Mouse (Mus musculus) hindbrain, postnatal 0 days (tissue): ENCODE measurements around the gene Gm13199. TPM values are rescaled to one million over a fixed set of nuclear protein-coding genes. Genes with fewer than 3 reads are reported as not detected.

Experiments used
- ATAC-seq: fragments of 200-750 bp; cut with Nextera tagmentation; 2 replicates; pipeline ENCODE4 v1.8.0; 2017; ENCODE audit warnings: mild to moderate bottlenecking, moderate TSS enrichment, moderate library complexity
- DNase-seq: peaks from one replicate; pipeline ENCODE4 v3.0.0-alpha.2; 2015; ENCODE audit warnings: low spot score
- H3K27ac ChIP-seq: fragments of 300-500 bp; sonication (generic); 2 replicates; pipeline ENCODE4 v1.5.1; 2014; ENCODE audit warnings: mild to moderate bottlenecking
- H3K27me3 ChIP-seq: fragments of 300-500 bp; sonication (generic); 2 replicates; pipeline ENCODE4 v1.6.1; 2014; ENCODE audit warnings: low read length, mixed read lengths; ENCODE audit not compliant: insufficient read depth
- H3K36me3 ChIP-seq: fragments of 300-500 bp; sonication (generic); 2 replicates; pipeline ENCODE4 v1.6.1; 2014; ENCODE audit warnings: low read length, mixed read lengths; ENCODE audit not compliant: insufficient read depth
- H3K4me1 ChIP-seq: fragments of 300-500 bp; sonication (generic); 2 replicates; pipeline ENCODE4 v1.6.1; 2014; ENCODE audit warnings: antibody characterized with exemption, low read length, mixed read lengths; ENCODE audit not compliant: insufficient read depth
- H3K4me2 ChIP-seq: fragments of 300-500 bp; sonication (generic); 2 replicates; pipeline ENCODE4 v1.6.1; 2014; ENCODE audit warnings: low read depth, mild to moderate bottlenecking, low read length, moderate library complexity, mixed read lengths
- H3K4me3 ChIP-seq: fragments of 300-500 bp; sonication (generic); 2 replicates; pipeline ENCODE4 v1.5.1; 2014; ENCODE audit warnings: low read length
- H3K9ac ChIP-seq: fragments of 300-500 bp; sonication (generic); replicated peaks from 2 replicates; pipeline ENCODE4 v1.6.1; 2014; ENCODE audit warnings: mild to moderate bottlenecking, low read length, moderate library complexity, mixed read lengths
- H3K9me3 ChIP-seq: fragments of 300-500 bp; sonication (generic); 2 replicates; pipeline ENCODE4 v1.6.1; 2016; ENCODE audit warnings: low read length, mixed read lengths
- CTCF ChIP-seq: IDR thresholded peaks from 2 replicates; pipeline ENCODE4 v1.5.1; 2016; ENCODE audit warnings: antibody characterized with exemption, control low read depth, low read depth
- WGBS: fragments of 180-500 bp; shearing (Covaris S2); extraction: QIAGEN DNeasy Blood & Tissue Kit; methylation state at CpG from one replicate; pipeline ENCODE4 v1.1.7; 2014; 5-methylcytosine and 5-hydroxymethylcytosine counted together
- polyA plus RNA-seq: library from polyadenylated mRNA; unstranded; fragments of >200 nt; fragmentation: Nextera tagmentation; extraction: Ambion mirVana; gene quantifications from 2 replicates; pipeline ENCODE4 v1.2.1, GENCODE M21; 2015
- total RNA-seq: library from RNA; depleted of rRNA; stranded (reverse); fragments of >200 nt; gene quantifications from 2 replicates; pipeline ENCODE4 v1.2.3, GENCODE M21; 2014

Gene Gm13199
- total and polyA plus RNA-seq, 2 experiments from 2014 or later, result 0.58 TPM; not detected in 1

DNA sequence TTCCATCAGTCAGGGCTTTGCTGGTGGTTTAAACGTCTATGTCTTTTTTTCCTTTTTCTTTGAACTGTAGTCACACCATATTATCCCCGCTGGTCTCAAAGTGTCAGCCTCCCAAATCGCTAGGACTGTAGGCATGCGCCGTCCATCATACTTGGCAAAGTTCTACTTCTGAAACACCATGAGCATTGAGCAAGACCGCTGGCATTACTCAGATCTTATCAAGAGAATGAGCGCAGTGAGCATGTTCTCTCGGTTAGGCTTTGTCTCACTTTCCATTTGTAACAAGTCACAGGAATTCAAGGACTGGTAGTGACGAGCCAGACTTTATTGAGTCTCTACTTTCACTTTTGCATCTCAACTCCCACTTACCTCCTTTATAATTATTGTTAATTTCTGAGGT lies 11.6 kb downstream of the Gm13199 start:
- WGBS, result 91% methylated on average over 9 of the region's 9 CpGs
- DNase-seq (no peak), ATAC-seq (no peak)
- H3K4me2 ChIP-seq, result no peak overlapping the region
- no peak overlapping the region for H3K9ac ChIP-seq
- H3K27me3 ChIP-seq, result no peaks in the 10 kb centered on the region
- H3K27ac ChIP-seq, result no peak overlapping the region
- no peaks in the 10 kb centered on the region for H3K4me1 ChIP-seq
- TF ChIP-seq CTCF, result no peak
- H3K4me3 ChIP-seq, result no peak overlapping the region
- no peaks in the 10 kb centered on the region for H3K36me3 ChIP-seq
- H3K9me3 ChIP-seq, result no peaks in the 10 kb centered on the region

DNA sequence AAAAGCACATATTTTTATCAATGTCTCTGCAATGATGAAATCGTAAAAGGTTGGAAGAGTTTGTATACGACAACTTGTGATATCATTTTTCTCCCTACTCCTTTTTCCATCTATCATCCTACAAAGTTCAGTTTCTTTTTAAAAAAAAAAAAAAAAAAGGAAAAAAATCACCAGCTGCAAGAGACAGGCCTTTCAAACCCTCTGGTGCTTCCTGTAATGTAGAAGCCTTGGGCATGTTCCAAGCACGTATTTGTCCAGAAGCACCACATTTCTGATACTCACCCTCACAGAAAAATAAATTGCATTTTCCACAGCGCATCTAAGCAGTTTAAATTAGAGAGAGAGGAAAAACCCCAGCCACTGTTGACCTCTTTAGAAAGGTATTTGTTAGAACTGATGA lies 16.9 kb downstream of the Gm13199 start:
- Histone ChIP-seq H3K4me3 (peak overlapping the region; percentile 70), H3K9me3 (no peaks in the 10 kb centered on the region), H3K27ac (peak overlapping the region; percentile 94; the same call in 1 of the 2 replicates), H3K36me3 (peaks cover 6% of the 10 kb centered on the region), H3K4me1 (0 out of 2 replicates have a peak, but pooled peaks cover 2% of the 10 kb centered on the region), H3K27me3 (no peaks in the 10 kb centered on the region), H3K4me2 (peak overlapping the region; percentile 65), H3K9ac (peak overlapping the region; percentile 74)
- TF ChIP-seq CTCF, result no peak
- WGBS, result 37% methylated on average over 4 of the region's 4 CpGs
- DNase-seq (peak; percentile 5), ATAC-seq (no peak)

DNA sequence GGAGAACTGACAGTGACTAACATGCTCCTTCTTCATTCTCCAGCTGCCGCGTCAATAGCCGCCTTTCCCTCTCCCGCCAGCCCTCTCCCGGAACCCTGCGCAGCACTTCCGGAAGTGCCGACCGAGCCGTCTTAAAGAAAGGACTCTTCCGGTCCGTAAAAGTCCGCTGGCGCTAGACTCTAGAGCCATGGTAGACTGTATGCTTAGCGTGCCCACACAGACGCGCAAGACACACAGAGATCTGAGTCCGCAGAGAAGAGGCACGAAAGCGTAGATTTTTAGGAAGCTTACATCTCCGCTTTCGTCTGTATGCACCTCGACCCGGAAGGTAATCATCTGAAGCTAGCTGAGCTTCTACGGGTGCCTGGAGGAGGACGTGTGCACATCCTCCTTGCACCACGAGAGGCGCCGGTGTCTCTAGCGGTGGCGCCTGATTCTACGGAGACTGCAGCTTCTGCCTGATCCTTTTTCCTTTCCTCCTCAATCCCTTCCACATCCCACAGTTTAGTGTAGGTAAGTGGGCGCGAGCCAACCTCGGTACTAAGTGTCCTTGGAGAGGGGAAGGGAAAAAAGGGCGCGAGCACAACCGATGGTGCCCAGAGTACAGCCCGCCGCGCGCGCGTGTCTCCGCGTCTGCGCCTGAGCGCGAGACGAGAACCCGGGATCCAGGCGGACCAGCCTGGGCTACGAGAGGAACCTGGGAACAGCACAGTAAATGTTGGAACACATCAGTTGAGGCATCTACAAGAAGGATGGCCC lies 17.7 kb downstream of the Gm13199 start, which contains the start of the genes Nudt5 and Cdc123:
Gene Nudt5 (plus strand): TSS at position 147 of the 759 bp plus-strand sequence.
Gene Cdc123 (minus strand): TSS at position 292 of the 759 bp plus-strand sequence.
- H3K36me3 ChIP-seq, result peaks cover 10% of the 10 kb centered on the region
- DNase-seq (peak; percentile 97), ATAC-seq (peak; percentile 98)
- TF ChIP-seq CTCF, result peak; percentile 93
- H3K27me3 ChIP-seq, result no peaks in the 10 kb centered on the region
- under 1% methylated on average over 53 of the region's 53 CpGs for WGBS
- 0 out of 2 replicates have a peak, but pooled peaks cover 2% of the 10 kb centered on the region for H3K4me1 ChIP-seq
- H3K9ac ChIP-seq, result peak within 1 kb of the TSS; percentile 74
- peak within 1 kb of the TSS; percentile 65 for H3K4me2 ChIP-seq
- peak within 1 kb of the TSS; percentile 70 for H3K4me3 ChIP-seq
- no peaks in the 10 kb centered on the region for H3K9me3 ChIP-seq
- H3K27ac ChIP-seq, result peak within 1 kb of the TSS; percentile 94

DNA sequence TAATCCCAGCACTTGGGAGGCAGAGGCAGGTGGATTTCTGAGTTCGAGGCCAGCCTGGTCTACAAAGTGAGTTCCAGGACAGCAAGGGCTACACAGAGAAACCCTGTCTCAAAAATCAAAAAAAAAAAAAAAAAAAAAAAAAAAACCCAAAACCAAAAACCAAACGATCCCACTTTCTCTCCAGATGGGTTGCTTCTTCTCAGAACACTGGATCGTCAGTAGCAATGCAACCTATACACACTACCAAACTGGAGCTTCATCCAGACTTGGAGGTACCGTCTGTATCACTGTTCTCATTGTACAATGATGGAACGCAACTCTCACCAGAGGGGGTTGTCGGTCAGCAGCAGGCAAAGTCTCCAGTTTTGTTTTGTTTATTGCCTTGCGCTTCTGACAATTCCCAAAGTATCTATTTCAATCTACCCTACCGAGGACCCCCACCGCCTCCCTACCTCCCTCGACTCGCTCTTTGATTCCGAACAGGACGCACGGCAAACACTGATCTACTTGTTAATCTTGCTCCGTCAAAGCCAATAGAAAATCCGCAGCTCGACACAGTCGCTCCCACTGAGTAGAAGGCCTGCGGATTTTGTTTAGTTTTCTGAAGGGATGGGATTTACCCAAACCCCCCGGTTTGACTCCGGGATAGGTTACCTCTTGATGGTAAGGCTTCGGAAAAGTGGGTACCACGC lies 18.4 kb downstream of the Gm13199 start:
- peak overlapping the region; percentile 65 for H3K4me2 ChIP-seq
- TF ChIP-seq CTCF, result no peak
- 0 out of 2 replicates have a peak, but pooled peaks cover 2% of the 10 kb centered on the region for H3K4me1 ChIP-seq
- WGBS, result 4% methylated on average over 23 of the region's 23 CpGs
- H3K36me3 ChIP-seq, result peaks cover 15% of the 10 kb centered on the region
- ATAC-seq (peak; percentile 57), DNase-seq (no peak)
- peak overlapping the region; percentile 70 for H3K4me3 ChIP-seq
- H3K27me3 ChIP-seq, result no peaks in the 10 kb centered on the region
- H3K9ac ChIP-seq, result peak overlapping the region; percentile 74
- no peaks in the 10 kb centered on the region for H3K9me3 ChIP-seq
- peak overlapping the region; percentile 94 for H3K27ac ChIP-seq

DNA sequence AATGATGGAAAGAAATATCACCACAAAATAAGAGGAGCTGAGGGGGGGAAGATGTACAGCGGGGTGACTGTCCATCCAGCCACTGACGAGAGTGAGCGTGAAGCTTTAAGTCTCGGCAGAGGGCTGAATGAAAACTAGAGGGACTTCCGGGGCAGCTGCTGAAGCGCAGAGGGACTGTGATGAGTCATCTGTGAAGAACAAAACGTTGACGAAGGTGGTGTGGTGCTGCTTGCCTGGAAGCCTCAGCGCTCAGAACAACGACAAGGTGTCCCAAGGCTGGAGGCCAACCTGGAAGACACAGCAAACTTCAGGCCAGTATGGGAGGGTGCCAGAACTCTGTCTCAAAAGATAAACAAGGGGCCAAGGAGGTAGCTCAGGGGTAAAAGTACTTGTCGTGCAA lies 21.9 kb downstream of the Gm13199 start:
- no peak for DNase-seq
- no peak overlapping the region for H3K4me3 ChIP-seq
- WGBS, result 97% methylated on average over 11 of the region's 11 CpGs
- no peak for TF ChIP-seq CTCF
- no peak overlapping the region for H3K27ac ChIP-seq
- H3K27me3 ChIP-seq, result no peaks in the 10 kb centered on the region
- no peak overlapping the region for H3K9ac ChIP-seq
- 0 out of 2 replicates have a peak, but pooled peaks cover 2% of the 10 kb centered on the region for H3K4me1 ChIP-seq
- no peak overlapping the region for H3K4me2 ChIP-seq
- H3K36me3 ChIP-seq, result peaks cover 30% of the 10 kb centered on the region
- ATAC-seq, result no peak
- H3K9me3 ChIP-seq, result no peaks in the 10 kb centered on the region

DNA sequence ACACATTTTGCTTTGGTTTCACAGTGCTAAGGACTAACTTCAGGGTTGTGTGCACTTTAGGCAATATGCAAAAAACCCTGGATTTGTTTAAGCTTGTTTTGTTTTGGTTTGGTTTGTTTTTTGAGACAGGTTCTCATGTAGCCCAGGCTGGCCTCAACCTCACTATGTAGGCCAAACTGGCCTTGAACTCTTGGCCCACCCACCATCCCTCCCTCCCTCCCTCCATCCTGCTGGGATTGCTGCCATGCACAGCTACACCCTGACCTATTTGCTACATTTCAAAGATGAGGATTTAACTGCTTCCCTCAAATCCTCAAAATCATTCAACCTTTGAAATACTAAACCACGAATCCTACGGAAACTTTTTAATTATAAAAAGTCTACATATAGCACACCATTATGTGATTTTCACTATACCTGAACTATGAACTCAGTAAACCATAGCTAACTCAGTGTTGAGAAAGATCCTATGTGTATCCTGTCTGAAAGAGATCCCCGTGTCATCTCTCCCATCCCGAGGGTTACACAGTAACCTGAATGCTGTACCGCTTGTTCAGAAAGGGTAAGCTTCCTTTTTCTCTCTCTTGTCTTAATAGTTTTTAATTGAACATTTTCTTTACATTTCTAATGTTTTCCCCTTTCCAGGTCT lies 37.3 kb downstream of the Gm13199 start:
- ATAC-seq (no peak), DNase-seq (no peak)
- peaks cover 21% of the 10 kb centered on the region; the same call in 1 of the 2 replicates for H3K36me3 ChIP-seq
- H3K4me1 ChIP-seq, result no peaks in the 10 kb centered on the region
- H3K4me3 ChIP-seq, result no peak overlapping the region
- H3K27ac ChIP-seq, result no peak overlapping the region
- H3K9ac ChIP-seq, result no peak overlapping the region
- no peak for TF ChIP-seq CTCF
- no peaks in the 10 kb centered on the region for H3K27me3 ChIP-seq
- H3K4me2 ChIP-seq, result no peak overlapping the region
- H3K9me3 ChIP-seq, result no peaks in the 10 kb centered on the region
- WGBS, result 96% methylated on average over 5 of the region's 5 CpGs
